Mouse (Mus musculus): ENCODE data around the gene Fgl2. TPM values are rescaled to one million over a fixed set of nuclear protein-coding genes. Genes with fewer than 3 reads are reported as not detected.
"Not testable (repeated sequence)": the region's sequence is repeated elsewhere in the genome, so short reads cannot be mapped to it uniquely, and the experiment has no call there.

Fgl2 gene
- polyA plus RNA-seq (2015; fragmentation: Nextera tagmentation; extraction: Ambion mirVana): 3.2 and 3.3 TPM in 2 replicates

DNA sequence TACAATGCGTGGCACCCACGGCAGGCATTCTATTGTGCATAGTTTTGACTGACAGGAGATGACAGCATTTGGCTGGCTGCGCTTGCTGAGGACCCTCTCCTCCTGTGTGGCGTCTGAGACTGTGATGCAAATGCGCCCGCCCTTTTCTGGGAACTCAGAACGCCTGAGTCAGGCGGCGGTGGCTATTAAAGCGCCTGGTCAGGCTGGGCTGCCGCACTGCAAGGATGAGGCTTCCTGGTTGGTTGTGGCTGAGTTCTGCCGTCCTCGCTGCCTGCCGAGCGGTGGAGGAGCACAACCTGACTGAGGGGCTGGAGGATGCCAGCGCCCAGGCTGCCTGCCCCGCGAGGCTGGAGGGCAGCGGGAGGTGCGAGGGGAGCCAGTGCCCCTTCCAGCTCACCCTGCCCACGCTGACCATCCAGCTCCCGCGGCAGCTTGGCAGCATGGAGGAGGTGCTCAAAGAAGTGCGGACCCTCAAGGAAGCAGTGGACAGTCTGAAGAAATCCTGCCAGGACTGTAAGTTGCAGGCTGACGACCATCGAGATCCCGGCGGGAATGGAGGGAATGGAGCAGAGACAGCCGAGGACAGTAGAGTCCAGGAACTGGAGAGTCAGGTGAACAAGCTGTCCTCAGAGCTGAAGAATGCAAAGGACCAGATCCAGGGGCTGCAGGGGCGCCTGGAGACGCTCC is at the start of gene Fgl2:
TSS of gene Fgl2 (plus strand) at position 150 of the 687 bp plus-strand sequence.
- H3K27me3 ChIP-seq: peaks cover 53% of the 10 kb centered on the region
- H3K4me3 ChIP-seq (replicated peaks): peak within 1 kb of the TSS; percentile 48
- H3K9ac ChIP-seq: peak within 1 kb of the TSS; percentile 39
- peak within 1 kb of the TSS; percentile 92 for H3K4me2 ChIP-seq
- 5% methylated on average over 31 of the region's 31 CpGs for WGBS
- H3K27ac ChIP-seq: no peak within 1 kb of the TSS
- peak; percentile 91 for ATAC-seq (replicated peaks; ENCODE audit: low FRiP score)
- H3K36me3 ChIP-seq: no peaks in the 10 kb centered on the region
- H3K4me1 ChIP-seq: peaks cover 11% of the 10 kb centered on the region
- no peaks in the 10 kb centered on the region for H3K9me3 ChIP-seq (replicated peaks)

- no peak overlapping the region for H3K27ac ChIP-seq
- H3K4me2 ChIP-seq: no peak overlapping the region
- H3K4me1 ChIP-seq: 0 out of 2 replicates have a peak, but pooled peaks cover 7% of the 10 kb centered on the region
- no peak overlapping the region for H3K4me3 ChIP-seq (replicated peaks)
- H3K27me3 ChIP-seq: no peaks in the 10 kb centered on the region
- ATAC-seq (replicated peaks; ENCODE audit: low FRiP score): no peak
- WGBS: 43% methylated on average over 1 of the region's 1 CpGs
- H3K9ac ChIP-seq: no peak overlapping the region
- no peaks in the 10 kb centered on the region for H3K36me3 ChIP-seq
- H3K9me3 ChIP-seq (replicated peaks): no peaks in the 10 kb centered on the region
Observed at GRCm38 (mm10) chr5:21326494-21326893, 45.9 kb upstream of the Fgl2 start.

GRCm38 (mm10) chr5:21328560-21328959 is 43.9 kb upstream of the Fgl2 start:
- no peak overlapping the region for H3K27ac ChIP-seq
- no peak overlapping the region for H3K4me2 ChIP-seq
- H3K36me3 ChIP-seq: no peaks in the 10 kb centered on the region
- H3K27me3 ChIP-seq: no peaks in the 10 kb centered on the region
- H3K4me3 ChIP-seq (replicated peaks): no peak overlapping the region
- H3K9ac ChIP-seq: no peak overlapping the region
- WGBS: 90% methylated on average over 1 of the region's 1 CpGs
- H3K9me3 ChIP-seq (replicated peaks): no peaks in the 10 kb centered on the region
- H3K4me1 ChIP-seq: 0 out of 2 replicates have a peak, but pooled peaks cover 7% of the 10 kb centered on the region
- no peak for ATAC-seq (replicated peaks; ENCODE audit: low FRiP score)

GRCm38 (mm10) chr5:21329672-21330665 is 42.5 kb upstream of the Fgl2 start:
- Histone ChIP-seq H3K4me1 (0 out of 2 replicates have a peak, but pooled peaks cover 7% of the 10 kb centered on the region), H3K9ac (no peak overlapping the region), H3K4me2 (no peak overlapping the region), H3K36me3 (no peaks in the 10 kb centered on the region), H3K27ac (no peak overlapping the region), H3K4me3 (replicated peaks) (no peak overlapping the region), H3K27me3 (no peaks in the 10 kb centered on the region), H3K9me3 (replicated peaks) (no peaks in the 10 kb centered on the region; the same call in 1 of the 2 replicates)
- no peak for ATAC-seq (replicated peaks; ENCODE audit: low FRiP score)
- 58% methylated on average over 11 of the region's 11 CpGs for WGBS

DNA sequence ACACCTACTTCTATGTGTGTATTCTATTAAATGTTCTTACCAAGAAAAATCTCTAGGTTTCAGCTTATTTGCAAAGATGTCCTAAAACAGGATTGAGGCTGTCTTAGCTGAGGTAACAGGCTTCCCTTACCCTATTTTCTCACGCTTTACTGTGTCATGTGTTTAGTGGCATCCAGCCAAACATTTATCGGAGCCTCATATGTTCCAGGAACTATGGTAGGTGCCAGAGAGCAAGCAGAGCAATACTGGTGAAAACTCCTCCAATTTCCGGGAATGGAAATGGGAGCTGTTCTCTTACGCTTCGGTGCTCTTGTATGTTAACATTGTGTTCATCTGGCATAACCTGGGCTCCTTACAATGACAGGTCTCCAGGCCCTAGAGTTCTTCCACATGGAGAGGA is 40.8 kb upstream of the Fgl2 start:
- ATAC-seq (replicated peaks; ENCODE audit: low FRiP score): peak; percentile 56; the same call in 1 of the 2 replicates
- Histone ChIP-seq H3K4me1 (0 out of 2 replicates have a peak, but pooled peaks cover 7% of the 10 kb centered on the region), H3K27ac (0 out of 2 replicates have a peak overlapping the region, but pooled peaks have one; percentile 24), H3K9me3 (replicated peaks) (no peaks in the 10 kb centered on the region; the same call in 1 of the 2 replicates), H3K27me3 (no peaks in the 10 kb centered on the region), H3K9ac (no peak overlapping the region), H3K36me3 (no peaks in the 10 kb centered on the region), H3K4me3 (replicated peaks) (no peak overlapping the region), H3K4me2 (no peak overlapping the region)
- 52% methylated on average over 5 of the region's 5 CpGs for WGBS

GRCm38 (mm10) chr5:21332119-21332518 is 40.3 kb upstream of the Fgl2 start:
- no peak overlapping the region for H3K9ac ChIP-seq
- H3K27ac ChIP-seq: 0 out of 2 replicates have a peak overlapping the region, but pooled peaks have one; percentile 24
- 87% methylated on average over 1 of the region's 1 CpGs for WGBS
- no peaks in the 10 kb centered on the region for H3K36me3 ChIP-seq
- H3K4me3 ChIP-seq (replicated peaks): no peak overlapping the region
- no peak for ATAC-seq (replicated peaks; ENCODE audit: low FRiP score)
- 0 out of 2 replicates have a peak, but pooled peaks cover 7% of the 10 kb centered on the region for H3K4me1 ChIP-seq
- no peaks in the 10 kb centered on the region; the same call in 1 of the 2 replicates for H3K9me3 ChIP-seq (replicated peaks)
- no peaks in the 10 kb centered on the region for H3K27me3 ChIP-seq
- H3K4me2 ChIP-seq: no peak overlapping the region

DNA sequence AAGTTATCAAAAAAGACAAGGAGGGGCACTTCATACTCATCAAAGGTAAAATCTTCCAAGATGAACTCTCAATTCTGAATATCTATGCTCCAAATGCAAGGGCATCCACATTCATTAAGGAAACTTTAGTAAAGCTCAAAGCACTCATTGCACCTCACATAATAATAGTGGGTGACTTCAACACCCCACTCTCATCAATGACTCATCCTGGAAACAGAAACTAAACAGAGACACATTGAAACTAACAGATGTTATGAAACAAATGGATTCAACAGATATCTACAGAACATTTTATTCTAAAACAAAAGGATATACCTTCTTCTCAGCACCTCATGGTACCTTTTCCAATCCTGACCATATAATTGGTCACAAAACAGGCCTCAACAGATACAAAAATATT is 30.2 kb upstream of the Fgl2 start:
- H3K4me3 ChIP-seq (replicated peaks); H3K4me2 ChIP-seq; H3K36me3 ChIP-seq; H3K27me3 ChIP-seq; H3K9ac ChIP-seq; H3K4me1 ChIP-seq; H3K27ac ChIP-seq; H3K9me3 ChIP-seq (replicated peaks); ATAC-seq (replicated peaks; ENCODE audit: low FRiP score): not testable (repeated sequence)

GRCm38 (mm10) chr5:21348366-21348765 is 24.1 kb upstream of the Fgl2 start:
- no peak overlapping the region for H3K9ac ChIP-seq
- H3K4me2 ChIP-seq: no peak overlapping the region
- no peak overlapping the region for H3K4me3 ChIP-seq (replicated peaks)
- no peaks in the 10 kb centered on the region for H3K27me3 ChIP-seq
- no peak overlapping the region for H3K27ac ChIP-seq
- 79% methylated on average over 7 of the region's 7 CpGs for WGBS
- H3K9me3 ChIP-seq (replicated peaks): no peaks in the 10 kb centered on the region
- no peaks in the 10 kb centered on the region for H3K36me3 ChIP-seq
- no peak for ATAC-seq (replicated peaks; ENCODE audit: low FRiP score)
- H3K4me1 ChIP-seq: no peaks in the 10 kb centered on the region

- ATAC-seq (replicated peaks; ENCODE audit: low FRiP score): no peak
- no peaks in the 10 kb centered on the region for H3K27me3 ChIP-seq
Observed at GRCm38 (mm10) chr5:21351678-21352077, 20.8 kb upstream of the Fgl2 start.

DNA sequence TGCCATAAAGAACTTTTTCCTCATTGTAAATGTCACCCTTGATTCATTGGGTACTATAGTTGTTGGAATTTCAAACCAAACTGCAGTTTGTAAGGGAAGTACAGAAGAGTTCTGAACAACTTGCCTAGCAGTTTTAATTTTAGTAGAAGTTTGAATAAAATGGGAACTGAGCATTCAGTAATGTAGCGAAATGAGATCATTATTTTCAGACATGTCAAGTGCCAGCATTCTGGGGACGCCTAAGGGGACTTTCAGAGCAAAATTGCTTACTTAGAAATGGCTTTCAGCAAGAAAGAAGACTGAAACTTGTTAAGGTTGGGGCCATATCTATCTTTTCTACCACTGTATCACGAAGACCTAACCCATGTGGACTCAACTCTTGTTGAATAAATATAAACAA is 13.8 kb upstream of the Fgl2 start:
- ATAC-seq (replicated peaks; ENCODE audit: low FRiP score): no peak
- H3K4me2 ChIP-seq: no peak overlapping the region
- H3K27ac ChIP-seq: no peak overlapping the region
- H3K9me3 ChIP-seq (replicated peaks): no peaks in the 10 kb centered on the region
- no peaks in the 10 kb centered on the region for H3K27me3 ChIP-seq
- 79% methylated on average over 3 of the region's 3 CpGs for whole genome bisulfite sequencing
- H3K4me3 ChIP-seq (replicated peaks): no peak overlapping the region
- H3K36me3 ChIP-seq: no peaks in the 10 kb centered on the region
- peaks cover 4% of the 10 kb centered on the region for H3K4me1 ChIP-seq
- H3K9ac ChIP-seq: no peak overlapping the region

More at GRCm38 (mm10) chr5:21351678-21352077, 20.8 kb upstream of the Fgl2 start:
- Histone ChIP-seq H3K4me1 (peaks cover 4% of the 10 kb centered on the region), H3K36me3 (no peaks in the 10 kb centered on the region), H3K4me3 (replicated peaks) (no peak overlapping the region), H3K27ac (no peak overlapping the region), H3K9ac (no peak overlapping the region), H3K9me3 (replicated peaks) (no peaks in the 10 kb centered on the region), H3K4me2 (no peak overlapping the region)

DNA sequence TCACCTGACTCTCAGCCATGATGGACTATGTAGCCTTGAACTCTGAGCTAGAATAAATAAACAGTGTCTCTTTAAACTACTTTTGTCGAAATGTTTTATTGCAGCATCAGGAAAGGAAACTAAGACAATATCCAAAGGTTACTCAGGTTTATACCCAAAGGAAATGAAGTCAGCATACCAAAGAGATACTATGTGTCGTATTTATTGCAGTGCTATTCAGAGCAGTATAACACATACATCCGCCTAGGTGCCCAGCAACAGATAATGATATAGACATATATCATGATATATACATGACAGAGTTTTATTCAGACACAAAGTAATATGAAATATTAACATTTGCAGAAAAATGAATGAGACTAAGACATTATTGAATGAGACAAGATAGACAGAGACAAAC is 9.1 kb upstream of the Fgl2 start:
- WGBS: 25% methylated on average over 3 of the region's 3 CpGs
- H3K27me3 ChIP-seq: peaks cover under 1% of the 10 kb centered on the region; the same call in 1 of the 2 replicates
- no peak overlapping the region for H3K27ac ChIP-seq
- no peak overlapping the region for H3K4me2 ChIP-seq
- H3K36me3 ChIP-seq: no peaks in the 10 kb centered on the region
- no peak overlapping the region for H3K9ac ChIP-seq
- no peak for ATAC-seq (replicated peaks; ENCODE audit: low FRiP score)
- H3K4me1 ChIP-seq: no peaks in the 10 kb centered on the region
- H3K9me3 ChIP-seq (replicated peaks): no peaks in the 10 kb centered on the region
- no peak overlapping the region for H3K4me3 ChIP-seq (replicated peaks)

Data from kidney, embryonic 15.5 days (tissue).